Mouse (Mus musculus): Measurements from ENCODE around the gene Fgf22. TPM values are rescaled to one million over a fixed set of nuclear protein-coding genes. Genes with fewer than 3 reads are reported as not detected.

The Fgf22 gene
- polyA plus RNA-seq, 1 experiment from 2014 or later: 0.36 TPM

- H3K4me3 ChIP-seq: peak overlapping the region; percentile 13; the same call in 1 of the 2 replicates
- H3K27ac ChIP-seq: peak overlapping the region; percentile 90
- DNase-seq (ENCODE audit: extremely low spot score, low spot score): no peak
- H3K9me3 ChIP-seq: no peaks in the 10 kb centered on the region
- peaks cover 28% of the 10 kb centered on the region for H3K36me3 ChIP-seq (replicated peaks)
- no peaks in the 10 kb centered on the region for H3K27me3 ChIP-seq (ENCODE audit: poor library complexity, severe bottlenecking)
- H3K4me1 ChIP-seq: peaks cover 74% of the 10 kb centered on the region
- WGBS: 35% methylated on average over 11 of the region's 11 CpGs
Measured at GRCm38 (mm10) chr10:79802331-79802971, 47.6 kb downstream of the Fgf22 start.

DNA sequence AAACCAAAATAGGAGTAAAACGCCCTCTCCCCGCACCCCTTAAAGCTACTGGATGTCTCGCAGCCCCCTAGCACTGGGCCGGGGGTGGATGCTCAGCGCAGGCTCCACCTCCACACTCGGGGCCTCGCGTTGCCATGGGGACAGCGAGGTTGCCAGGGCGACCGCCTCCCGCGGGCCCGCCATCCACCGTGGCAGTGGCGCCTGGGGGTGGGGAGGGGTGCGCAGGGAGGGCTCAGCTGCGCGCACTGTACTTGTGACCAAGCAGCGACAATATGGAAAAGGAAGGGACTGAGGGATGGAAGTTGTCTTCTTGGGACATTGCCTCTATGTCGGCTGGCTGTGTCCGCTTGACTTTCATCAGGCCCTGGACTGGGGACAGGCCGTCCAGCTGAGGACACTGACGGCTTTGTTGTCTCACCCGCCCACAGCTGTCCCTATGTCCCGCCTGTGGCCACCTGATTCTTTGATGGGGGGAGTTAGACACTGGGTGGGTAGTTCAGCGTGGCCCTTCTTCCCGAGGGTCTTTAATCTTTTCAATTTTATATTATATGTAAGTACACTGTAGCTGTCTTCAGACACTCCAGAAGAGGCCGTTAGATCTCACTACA is 48.9 kb downstream of the Fgf22 start:
- Histone ChIP-seq H3K4me1 (peaks cover 83% of the 10 kb centered on the region), H3K36me3 (replicated peaks) (peaks cover 41% of the 10 kb centered on the region), H3K9me3 (no peaks in the 10 kb centered on the region), H3K27me3 (ENCODE audit: poor library complexity, severe bottlenecking) (no peaks in the 10 kb centered on the region), H3K4me3 (peak overlapping the region; percentile 45), H3K27ac (peak overlapping the region; percentile 90)
- peak; percentile 92 for DNase-seq (ENCODE audit: extremely low spot score, low spot score)
- WGBS: 6% methylated on average over 29 of the region's 29 CpGs

DNA sequence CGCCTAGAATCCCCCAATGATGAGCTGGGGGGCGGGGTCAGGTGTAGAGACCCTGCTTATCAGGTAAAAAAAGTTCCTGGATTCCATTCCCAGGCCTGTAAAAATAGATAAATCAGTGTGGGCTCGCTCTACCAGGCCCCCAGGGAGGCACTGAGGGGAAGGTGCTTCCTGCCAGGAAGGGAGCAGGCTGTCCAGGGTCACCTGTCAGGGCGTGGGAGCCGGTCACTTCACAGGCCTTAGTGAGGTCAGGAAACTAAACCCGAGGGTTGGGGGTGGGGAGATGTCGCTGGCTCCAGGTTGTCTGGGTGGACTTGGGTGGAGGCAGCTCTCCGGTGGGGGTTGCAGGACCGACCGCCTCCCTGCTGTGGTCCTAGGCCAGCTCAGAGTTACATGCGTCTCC is 50.8 kb downstream of the Fgf22 start:
- no peak for DNase-seq (ENCODE audit: extremely low spot score, low spot score)
- Histone ChIP-seq H3K27ac (peak overlapping the region; percentile 90), H3K4me1 (peaks cover 77% of the 10 kb centered on the region), H3K4me3 (no peak overlapping the region; the same call in 1 of the 2 replicates), H3K36me3 (replicated peaks) (peaks cover 45% of the 10 kb centered on the region), H3K9me3 (no peaks in the 10 kb centered on the region), H3K27me3 (ENCODE audit: poor library complexity, severe bottlenecking) (no peaks in the 10 kb centered on the region)
- WGBS: 70% methylated on average over 11 of the region's 11 CpGs

DNA sequence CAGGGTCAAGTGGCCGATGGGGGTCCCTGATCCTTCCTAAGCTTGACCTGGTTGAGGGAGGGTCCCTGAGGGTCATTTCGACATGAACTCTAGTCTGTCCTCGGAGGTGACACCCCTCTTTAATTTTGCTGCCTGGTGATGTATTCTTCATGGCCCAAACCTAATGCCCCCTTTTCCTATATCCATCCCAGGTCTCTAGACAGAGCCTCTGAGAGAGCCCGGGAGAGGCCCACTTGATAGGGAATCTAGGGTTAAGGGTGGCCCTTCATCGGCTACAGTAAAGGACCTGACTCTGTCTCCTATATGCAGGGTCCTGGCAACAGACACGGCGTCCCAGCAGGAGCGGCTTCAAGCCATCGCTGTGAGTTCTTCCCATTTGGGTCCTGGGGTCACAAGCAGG is 51.5 kb downstream of the Fgf22 start:
- H3K27ac ChIP-seq: peak overlapping the region; percentile 45
- no peak for DNase-seq (ENCODE audit: extremely low spot score, low spot score)
- H3K27me3 ChIP-seq (ENCODE audit: poor library complexity, severe bottlenecking): no peaks in the 10 kb centered on the region
- H3K4me1 ChIP-seq: peaks cover 71% of the 10 kb centered on the region
- no peaks in the 10 kb centered on the region for H3K9me3 ChIP-seq
- 91% methylated on average over 9 of the region's 9 CpGs for WGBS
- H3K36me3 ChIP-seq (replicated peaks): peaks cover 47% of the 10 kb centered on the region
- no peak overlapping the region for H3K4me3 ChIP-seq

GRCm38 (mm10) chr10:79806972-79807371 is 52.1 kb downstream of the Fgf22 start:
- Histone ChIP-seq H3K4me3 (peak overlapping the region; percentile 2; the same call in 1 of the 2 replicates), H3K36me3 (replicated peaks) (peaks cover 54% of the 10 kb centered on the region), H3K27ac (peak overlapping the region; percentile 66; the same call in 1 of the 2 replicates), H3K9me3 (no peaks in the 10 kb centered on the region), H3K4me1 (peaks cover 68% of the 10 kb centered on the region), H3K27me3 (ENCODE audit: poor library complexity, severe bottlenecking) (no peaks in the 10 kb centered on the region)
- DNase-seq (ENCODE audit: extremely low spot score, low spot score): no peak
- WGBS: 77% methylated on average over 10 of the region's 10 CpGs

- H3K9me3 ChIP-seq: no peaks in the 10 kb centered on the region
- H3K27me3 ChIP-seq (ENCODE audit: poor library complexity, severe bottlenecking): no peaks in the 10 kb centered on the region
- H3K27ac ChIP-seq: peak overlapping the region; percentile 66
- H3K4me3 ChIP-seq: peak overlapping the region; percentile 1; the same call in 1 of the 2 replicates
- peaks cover 65% of the 10 kb centered on the region for H3K4me1 ChIP-seq
- H3K36me3 ChIP-seq (replicated peaks): peaks cover 62% of the 10 kb centered on the region
- WGBS: 76% methylated on average over 11 of the region's 11 CpGs
- no peak for DNase-seq (ENCODE audit: extremely low spot score, low spot score)
Measured at GRCm38 (mm10) chr10:79807826-79808225, 53.0 kb downstream of the Fgf22 start.

Other genes starting within 250 kb of the Fgf22 start
- 26.0 and 28.8 TPM in 2 replicates for gene Plpp2, start 221.3 kb upstream of the Fgf22 start, polyA plus RNA-seq (2016; fragmentation: Nextera tagmentation; extraction: Ambion mirVana)
- gene Mier2, start 199.9 kb upstream of the Fgf22 start, polyA plus RNA-seq (2016; fragmentation: Nextera tagmentation; extraction: Ambion mirVana): 65.0 and 73.5 TPM in 2 replicates
- not detected in 2 replicates for gene Theg, start 167.7 kb upstream of the Fgf22 start, polyA plus RNA-seq (2016; fragmentation: Nextera tagmentation; extraction: Ambion mirVana)
- gene C2cd4c, start 141.1 kb upstream of the Fgf22 start, polyA plus RNA-seq (2016; fragmentation: Nextera tagmentation; extraction: Ambion mirVana): not detected in 2 replicates
- gene Shc2, start 117.2 kb upstream of the Fgf22 start, polyA plus RNA-seq (2016; fragmentation: Nextera tagmentation; extraction: Ambion mirVana): 9.5 and 12.4 TPM in 2 replicates
- gene Odf3l2, start 109.3 kb upstream of the Fgf22 start, polyA plus RNA-seq (2016; fragmentation: Nextera tagmentation; extraction: Ambion mirVana): not detected in 2 replicates
- gene Madcam1, start 90.5 kb upstream of the Fgf22 start, polyA plus RNA-seq (2016; fragmentation: Nextera tagmentation; extraction: Ambion mirVana): 0.90 and 1.5 TPM in 2 replicates
- 59.7 and 63.8 TPM in 2 replicates for gene Tpgs1, start 85.7 kb upstream of the Fgf22 start, polyA plus RNA-seq (2016; fragmentation: Nextera tagmentation; extraction: Ambion mirVana)
- 253 and 264 TPM in 2 replicates for gene Cdc34, start 72.9 kb upstream of the Fgf22 start, polyA plus RNA-seq (2016; fragmentation: Nextera tagmentation; extraction: Ambion mirVana)
- 0.84 and 1.0 TPM in 2 replicates for gene Gzmm, start 66.1 kb upstream of the Fgf22 start, polyA plus RNA-seq (2016; fragmentation: Nextera tagmentation; extraction: Ambion mirVana)
- 598 and 623 TPM in 2 replicates for gene Bsg, start 50.6 kb upstream of the Fgf22 start, polyA plus RNA-seq (2016; fragmentation: Nextera tagmentation; extraction: Ambion mirVana)
- gene Hcn2, start 38.4 kb upstream of the Fgf22 start, polyA plus RNA-seq (2016; fragmentation: Nextera tagmentation; extraction: Ambion mirVana): 0.06 TPM in 1 of 2 replicates, not detected in the other
- gene Polrmt, start 8.5 kb upstream of the Fgf22 start, polyA plus RNA-seq (2016; fragmentation: Nextera tagmentation; extraction: Ambion mirVana): 50.9 and 52.9 TPM in 2 replicates
- gene Rnf126, start 11.9 kb downstream of the Fgf22 start, polyA plus RNA-seq (2016; fragmentation: Nextera tagmentation; extraction: Ambion mirVana): 92.4 and 113 TPM in 2 replicates
- gene Fstl3, start 22.2 kb downstream of the Fgf22 start, polyA plus RNA-seq (2016; fragmentation: Nextera tagmentation; extraction: Ambion mirVana): 1.1 and 1.5 TPM in 2 replicates
- not detected in 2 replicates for gene Prss57, start 35.9 kb downstream of the Fgf22 start, polyA plus RNA-seq (2016; fragmentation: Nextera tagmentation; extraction: Ambion mirVana)
- 114 and 119 TPM in 2 replicates for gene Palm, start 38.5 kb downstream of the Fgf22 start, polyA plus RNA-seq (2016; fragmentation: Nextera tagmentation; extraction: Ambion mirVana)
- gene Misp, start 65.9 kb downstream of the Fgf22 start, polyA plus RNA-seq (2016; fragmentation: Nextera tagmentation; extraction: Ambion mirVana): 0.18 and 1.0 TPM in 2 replicates
- 370 and 377 TPM in 2 replicates for gene Ptbp1, start 99.4 kb downstream of the Fgf22 start, polyA plus RNA-seq (2016; fragmentation: Nextera tagmentation; extraction: Ambion mirVana)
- 8.1 TPM in 2 replicates for gene Prtn3, start 119.4 kb downstream of the Fgf22 start, polyA plus RNA-seq (2016; fragmentation: Nextera tagmentation; extraction: Ambion mirVana)
- 91.4 and 102 TPM in 2 replicates for gene Plppr3, start 119.6 kb downstream of the Fgf22 start, polyA plus RNA-seq (2016; fragmentation: Nextera tagmentation; extraction: Ambion mirVana)
- gene Elane, start 131.2 kb downstream of the Fgf22 start, polyA plus RNA-seq (2016; fragmentation: Nextera tagmentation; extraction: Ambion mirVana): not detected in 2 replicates
- gene Cfd, start 135.8 kb downstream of the Fgf22 start, polyA plus RNA-seq (2016; fragmentation: Nextera tagmentation; extraction: Ambion mirVana): not detected in 2 replicates
- gene Med16, start 153.8 kb downstream of the Fgf22 start, polyA plus RNA-seq (2016; fragmentation: Nextera tagmentation; extraction: Ambion mirVana): 61.8 and 65.7 TPM in 2 replicates
- gene Gm26602, start 155.8 kb downstream of the Fgf22 start, polyA plus RNA-seq (2016; fragmentation: Nextera tagmentation; extraction: Ambion mirVana): 1.9 TPM in 1 of 2 replicates, not detected in the other
- 0.28 and 0.48 TPM in 2 replicates for gene Kiss1r, start 161.9 kb downstream of the Fgf22 start, polyA plus RNA-seq (2016; fragmentation: Nextera tagmentation; extraction: Ambion mirVana)
- gene R3hdm4, start 166.1 kb downstream of the Fgf22 start, polyA plus RNA-seq (2016; fragmentation: Nextera tagmentation; extraction: Ambion mirVana): 112 and 116 TPM in 2 replicates
- 12.5 and 13.0 TPM in 2 replicates for gene Arid3a, start 172.0 kb downstream of the Fgf22 start, polyA plus RNA-seq (2016; fragmentation: Nextera tagmentation; extraction: Ambion mirVana)
- 165 and 167 TPM in 2 replicates for gene Wdr18, start 205.1 kb downstream of the Fgf22 start, polyA plus RNA-seq (2016; fragmentation: Nextera tagmentation; extraction: Ambion mirVana)
- gene Grin3b, start 215.6 kb downstream of the Fgf22 start, polyA plus RNA-seq (2016; fragmentation: Nextera tagmentation; extraction: Ambion mirVana): 0.20 and 0.31 TPM in 2 replicates
- 8.4 and 9.6 TPM in 2 replicates for gene Tmem259, start 229.3 kb downstream of the Fgf22 start, polyA plus RNA-seq (2016; fragmentation: Nextera tagmentation; extraction: Ambion mirVana)
- gene Cnn2, start 233.5 kb downstream of the Fgf22 start, polyA plus RNA-seq (2016; fragmentation: Nextera tagmentation; extraction: Ambion mirVana): 222 and 226 TPM in 2 replicates
- 2.9 and 3.1 TPM in 2 replicates for gene Abca7, start 241.4 kb downstream of the Fgf22 start, polyA plus RNA-seq (2016; fragmentation: Nextera tagmentation; extraction: Ambion mirVana)